Mouse (Mus musculus) neutrophil, adult 5-6 weeks (primary cell): Measurements from ENCODE around the gene Trir. TPM values are rescaled to one million over a fixed set of nuclear protein-coding genes. Genes with fewer than 3 reads are reported as not detected.

Source experiments
- ATAC-seq: fragments of 151-379, 151-347 bp; 2 replicates; pipeline ENCODE4 v1.8.0; 2017; ENCODE audit warnings: mild to moderate bottlenecking, moderate TSS enrichment; ENCODE audit not compliant: insufficient number of reproducible peaks, poor library complexity, low FRiP score, severe bottlenecking; ENCODE audit errors: extremely low read depth
- total RNA-seq: library from RNA; stranded (forward); fragments of 200-1000 nt; gene quantifications from 2 replicates; pipeline ENCODE4 v1.2.3, GENCODE M21; 2017

Gene Trir
- total RNA-seq, 1 experiment from 2014 or later, result 124 TPM

GRCm38 (mm10) chr8:84990349-84990748, 36.3 kb upstream of the Trir start, which contains the start of gene Hook2:
Hook2 (plus strand) TSS chr8:84990603.
- peak; percentile 73 for ATAC-seq

- ATAC-seq, result no peak
These were observed 35.8 kb upstream of the Trir start for GRCm38 (mm10) chr8:84990836-84991235.

- ATAC-seq, result no peak
These were observed 32.2 kb upstream of the Trir start for GRCm38 (mm10) chr8:84994375-84994774.

GRCm38 (mm10) chr8:84995680-84996079, 30.9 kb upstream of the Trir start:
- no peak for ATAC-seq

GRCm38 (mm10) chr8:84996978-84997377, 29.6 kb upstream of the Trir start:
- ATAC-seq, result no peak

GRCm38 (mm10) chr8:84997649-84998295, 28.9 kb upstream of the Trir start:
- ATAC-seq, result peak; percentile 92

GRCm38 (mm10) chr8:85007686-85008085, 18.9 kb upstream of the Trir start:
- ATAC-seq, result no peak

- no peak for ATAC-seq
These were observed 15.4 kb upstream of the Trir start for GRCm38 (mm10) chr8:85011242-85011641.

- peak; percentile 75 for ATAC-seq
These were observed 13.3 kb upstream of the Trir start for GRCm38 (mm10) chr8:85013230-85013840.

GRCm38 (mm10) chr8:85014431-85014830, 12.2 kb upstream of the Trir start, which contains the start of gene Best2:
Best2 (minus strand) TSS chr8:85014531.
- no peak for ATAC-seq

GRCm38 (mm10) chr8:85016724-85017123, 9.9 kb upstream of the Trir start:
- ATAC-seq, result no peak

- no peak for ATAC-seq
These were observed 9.4 kb upstream of the Trir start for GRCm38 (mm10) chr8:85017209-85017608.

- ATAC-seq, result no peak
These were observed 5.0 kb upstream of the Trir start for GRCm38 (mm10) chr8:85021514-85022055.

GRCm38 (mm10) chr8:85023846-85024245, 2.8 kb upstream of the Trir start:
- ATAC-seq, result no peak

- ATAC-seq, result peak; percentile 88
These were observed 1.3 kb upstream of the Trir start, which contains the start of gene Asna1 for GRCm38 (mm10) chr8:85025098-85025932. Asna1 (minus strand) TSS chr8:85025281.

GRCm38 (mm10) chr8:85027516-85027855, 863 bp downstream of the Trir start:
- no peak for ATAC-seq

- ATAC-seq, result no peak
These were observed 1.3 kb downstream of the Trir start for GRCm38 (mm10) chr8:85027922-85028321.

GRCm38 (mm10) chr8:85029271-85029670, 2.6 kb downstream of the Trir start:
- ATAC-seq, result no peak

- no peak for ATAC-seq
These were observed 6.1 kb downstream of the Trir start for GRCm38 (mm10) chr8:85032622-85033311.
